Mouse (Mus musculus) gastrocnemius, postnatal 14 days (tissue): ENCODE measurements around the gene Igsf21. TPM values are rescaled to one million over a fixed set of nuclear protein-coding genes. Genes with fewer than 3 reads are reported as not detected.

Experiments
- DNase-seq: peaks from one replicate; pipeline ENCODE4 v3.0.0; 2021; ENCODE audit warnings: mixed read lengths
- intact Hi-C: fragments of 180-260 bp; cut with DNase I; formaldehyde crosslinking; loops from one replicate; pipeline ENCODE4 v1.15.1; 2025; ENCODE audit warnings: low total_unique reads
- total RNA-seq, 2 experiments: library from RNA; stranded (reverse); gene quantifications; 2 replicates each; pipeline ENCODE4 v1.2.3; 2021

The Igsf21 gene
- total RNA-seq, 2 experiments from 2014 or later = 0.14 to 0.16 TPM

DNA sequence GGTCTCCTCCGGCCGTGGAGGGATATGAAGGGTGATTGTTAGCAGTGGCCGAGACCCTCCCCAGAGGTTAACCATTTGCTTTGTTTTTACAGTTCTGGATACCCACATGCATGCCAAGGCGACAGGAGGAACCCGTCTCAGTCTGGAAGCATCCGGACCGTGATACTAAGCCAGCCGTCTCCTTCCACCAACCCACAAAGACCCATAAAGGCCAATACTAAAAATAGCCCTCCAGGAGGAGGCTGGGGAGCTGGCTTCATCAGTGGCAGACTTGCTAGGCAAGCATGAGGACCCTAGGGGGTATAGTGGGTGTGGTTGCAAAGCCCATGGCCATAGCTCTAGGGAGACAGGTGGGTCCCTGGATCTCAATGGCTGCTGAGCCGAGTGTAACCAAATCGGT, 41.8 kb downstream of the Igsf21 start:
- DNase-seq = no peak
- intact Hi-C loops = no loop called here

- intact Hi-C loops = no loop called here
- DNase-seq = no peak
These were observed 42.8 kb downstream of the Igsf21 start for GRCm38 (mm10) chr4:140203696-140204272.

- intact Hi-C loops = no loop called here
- DNase-seq = no peak
These were observed 44.4 kb downstream of the Igsf21 start for GRCm38 (mm10) chr4:140202196-140202595.

- DNase-seq = no peak
- intact Hi-C loops = no loop called here
These were observed 46.3 kb downstream of the Igsf21 start for GRCm38 (mm10) chr4:140200296-140200695.

DNA sequence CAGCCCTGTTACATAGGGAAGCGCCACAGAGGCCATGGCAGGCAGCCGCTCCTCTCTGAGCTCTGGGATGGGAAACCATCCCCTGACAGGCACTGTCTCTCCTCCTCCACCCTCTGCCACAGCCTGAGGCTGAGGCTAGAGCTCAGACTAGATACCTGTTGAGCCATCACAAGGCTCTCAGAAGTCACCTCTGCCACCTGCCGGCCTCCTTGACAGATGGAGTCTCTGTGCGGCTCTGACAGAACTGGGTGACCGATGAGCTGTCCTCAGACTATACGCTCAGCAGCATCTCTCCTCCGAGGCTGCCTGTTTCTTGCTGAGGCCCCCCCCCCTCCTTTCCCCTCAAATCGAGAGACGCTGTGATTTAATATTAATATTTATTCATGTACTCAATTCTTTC, 49.9 kb downstream of the Igsf21 start:
- intact Hi-C loops = no loop called here

DNA sequence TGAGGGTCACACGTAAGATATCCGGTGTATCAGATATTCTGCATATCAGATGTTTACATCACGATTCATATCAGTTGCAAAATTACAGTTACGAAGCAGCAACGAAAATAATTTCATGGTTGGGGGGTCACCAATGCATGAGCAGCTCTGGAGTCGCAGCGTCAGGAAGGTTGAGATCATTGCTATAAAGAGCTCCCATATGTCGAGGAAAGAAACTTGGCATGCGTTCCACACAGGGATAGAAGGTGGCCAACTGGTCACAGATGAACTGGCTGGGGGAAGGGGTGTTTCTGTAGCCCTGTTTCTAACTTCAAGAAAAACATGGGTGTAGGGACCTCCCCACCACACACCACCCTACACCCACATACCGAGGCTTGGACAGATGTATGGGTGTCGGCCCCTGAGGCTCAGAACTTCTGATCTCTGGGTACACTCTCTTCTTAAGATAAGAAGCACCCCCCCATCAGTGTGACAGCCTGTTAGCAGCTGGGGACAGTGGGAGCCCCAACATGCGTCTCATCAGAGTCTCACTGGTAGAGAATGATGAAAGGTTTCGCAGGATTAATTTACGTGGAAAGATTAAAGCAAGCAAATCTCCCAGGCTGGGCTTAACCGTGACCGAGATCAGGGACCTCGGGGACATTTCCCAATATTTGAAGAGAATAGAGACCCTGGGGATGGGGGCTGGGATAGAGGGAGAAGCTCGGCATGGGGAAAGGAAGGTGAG, 54.1 kb downstream of the Igsf21 start:
- intact Hi-C loops = no loop called here
- no peak for DNase-seq

More for the DNA sequence above, 49.9 kb downstream of the Igsf21 start:
- DNase-seq = no peak

DNA sequence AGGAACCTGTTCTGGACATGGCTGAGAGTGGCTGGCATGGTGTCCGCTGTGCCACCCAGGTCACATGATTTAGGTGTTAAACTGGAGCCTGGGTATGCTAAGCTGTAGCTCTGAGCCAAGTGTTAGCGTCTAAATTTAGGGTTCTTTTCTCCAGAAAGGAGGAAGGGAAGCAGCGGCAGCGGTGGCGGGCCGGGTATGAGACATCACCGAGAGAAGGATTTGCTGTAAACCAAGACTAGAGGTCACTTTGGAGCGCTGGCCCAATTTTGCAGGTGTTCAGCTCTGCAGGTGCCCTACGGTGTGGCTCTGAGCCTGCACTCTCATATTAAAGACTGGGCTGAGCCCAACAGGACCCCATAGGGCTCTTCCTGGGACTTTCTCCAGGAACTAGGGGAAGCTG, 57.0 kb downstream of the Igsf21 start:
- intact Hi-C loops = no loop called here
- DNase-seq = no peak

- intact Hi-C loops = no loop called here
- DNase-seq = no peak
These were observed 58.0 kb downstream of the Igsf21 start for GRCm38 (mm10) chr4:140188626-140189025.

DNA sequence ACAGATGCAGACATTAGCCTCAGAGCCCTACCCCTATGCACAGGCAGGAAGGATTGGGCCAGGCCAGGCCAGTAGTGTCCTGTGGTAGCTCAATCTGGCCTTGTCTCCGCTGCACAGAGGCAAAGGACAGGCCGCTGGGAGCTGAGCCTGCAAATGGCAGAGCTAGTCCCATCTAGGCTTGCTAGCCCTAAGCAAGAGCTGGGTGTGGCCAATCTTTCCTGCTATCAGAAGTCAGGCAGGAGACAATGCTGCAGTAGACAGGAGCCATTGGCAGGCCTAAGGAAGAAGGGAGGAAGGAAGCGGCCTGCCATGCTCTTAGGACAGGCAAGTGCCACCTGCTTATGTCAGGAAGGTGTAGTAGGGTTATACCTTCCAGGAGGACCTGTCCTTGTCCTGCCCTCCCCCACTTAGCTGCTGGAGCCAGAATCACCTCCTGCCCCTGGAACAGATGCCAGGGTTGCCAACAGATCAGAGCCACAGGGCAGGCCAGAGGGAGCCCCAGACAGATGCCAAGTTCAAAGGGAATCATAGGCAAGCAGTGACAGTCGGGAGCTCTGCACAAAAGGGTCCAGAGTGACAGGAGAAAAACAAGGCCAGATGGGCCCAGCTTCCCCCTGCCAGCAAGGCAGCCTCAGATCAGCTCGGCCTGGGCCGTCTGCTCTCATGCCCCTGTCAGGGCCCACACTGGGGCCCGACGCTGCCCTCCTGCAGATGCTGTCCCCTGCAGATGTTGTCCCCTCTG, 59.0 kb downstream of the Igsf21 start:
- intact Hi-C loops = no loop called here
- no peak for DNase-seq

DNA sequence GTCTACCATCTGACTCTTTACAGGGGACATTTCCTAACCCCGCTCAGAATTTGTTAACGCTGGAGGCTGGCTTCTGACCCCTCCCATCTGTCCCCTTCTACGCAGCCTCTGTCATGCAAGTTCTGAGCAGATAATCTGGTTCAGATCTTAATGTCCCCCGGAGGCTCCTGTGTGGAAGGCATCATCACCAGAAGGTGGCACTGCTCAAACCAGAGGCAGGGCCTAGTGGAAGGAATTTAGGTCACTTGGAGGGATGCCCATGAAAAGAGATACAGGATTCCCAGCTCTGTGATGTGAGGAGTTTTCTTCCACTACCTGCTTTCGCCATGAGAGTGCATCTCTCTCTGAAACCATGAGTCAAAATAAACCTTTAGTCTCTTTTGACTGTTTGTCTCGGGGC, 67.0 kb downstream of the Igsf21 start:
- DNase-seq = no peak
- intact Hi-C loops = no loop called here

- DNase-seq = no peak
- intact Hi-C loops = no loop called here
These were observed 69.5 kb downstream of the Igsf21 start for GRCm38 (mm10) chr4:140177055-140177454.

GRCm38 (mm10) chr4:140173746-140174399, 72.7 kb downstream of the Igsf21 start:
- DNase-seq = no peak
- intact Hi-C loops = no loop called here

DNA sequence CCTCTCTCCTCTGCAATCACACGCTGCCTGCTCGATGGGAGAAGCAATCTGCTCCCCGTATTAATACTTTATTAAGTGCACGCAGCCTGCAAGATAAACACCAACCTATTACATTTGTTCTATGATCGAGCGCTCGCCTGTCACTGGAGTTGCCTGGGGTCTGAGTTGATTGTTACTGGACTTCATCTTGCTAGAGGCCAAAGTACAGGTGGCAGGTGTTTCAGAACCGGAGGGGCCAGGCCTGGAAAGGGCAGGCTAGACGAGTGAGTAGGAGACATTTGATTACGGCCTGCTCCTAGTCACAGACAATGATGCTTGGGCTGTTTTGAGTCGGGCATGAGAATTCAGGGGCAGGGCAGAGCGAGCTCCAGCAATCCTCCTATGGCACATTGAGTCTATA, 73.5 kb downstream of the Igsf21 start:
- intact Hi-C loops = no loop called here

DNA sequence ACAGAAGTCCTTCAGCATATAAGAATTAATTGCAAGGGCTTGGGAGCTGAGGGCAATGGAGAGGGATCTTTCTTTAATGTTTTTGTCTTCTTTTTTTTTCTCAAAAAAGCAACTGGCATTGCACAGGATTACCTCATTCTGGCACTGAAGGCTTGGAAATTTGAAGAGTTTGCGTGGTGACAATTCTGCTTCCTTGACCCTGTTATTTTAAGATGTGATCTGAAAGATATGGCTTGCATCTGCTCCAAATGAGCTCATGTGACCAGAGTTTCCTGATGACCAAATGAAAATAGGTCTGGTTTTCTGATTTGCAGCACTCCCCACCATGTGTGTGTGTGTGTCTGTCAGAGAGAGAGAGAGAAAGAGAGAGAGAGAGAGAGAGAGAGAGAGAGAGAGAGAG, 74.7 kb downstream of the Igsf21 start:
- intact Hi-C loops = no loop called here
- DNase-seq = no peak

More for the DNA sequence above, 73.5 kb downstream of the Igsf21 start:
- no peak for DNase-seq

GRCm38 (mm10) chr4:140171189-140171588, 75.4 kb downstream of the Igsf21 start:
- intact Hi-C loops = no loop called here
- no peak for DNase-seq

DNA sequence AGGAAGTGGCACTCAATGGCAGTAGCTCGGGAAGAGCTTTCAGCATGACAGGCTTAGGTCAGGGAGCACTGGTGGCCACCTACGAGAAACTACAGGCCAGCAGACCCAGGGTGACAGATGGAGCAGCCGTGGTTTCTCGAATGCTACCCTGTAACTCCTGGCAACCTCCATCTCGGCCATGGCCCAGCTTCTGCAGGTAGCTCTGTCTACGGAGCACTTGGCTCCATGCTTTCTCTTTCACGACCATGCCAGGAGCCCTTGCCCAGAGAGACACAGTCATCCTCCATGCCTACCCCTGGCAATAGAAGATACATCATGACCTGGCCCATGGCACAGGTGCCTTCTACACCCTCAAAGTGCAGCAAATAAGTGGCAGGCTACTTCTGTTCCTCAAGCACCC, 80.7 kb downstream of the Igsf21 start:
- DNase-seq = no peak
- intact Hi-C loops = no loop called here

- DNase-seq = no peak
- intact Hi-C loops = no loop called here
These were observed 81.9 kb downstream of the Igsf21 start for GRCm38 (mm10) chr4:140164662-140165061.

- DNase-seq = no peak
- intact Hi-C loops = loop anchor here (5.0 to 10.0 kb wide), 2 partner anchors 52 to 285 kb away; no protein-coding TSS in a partner anchor
These were observed 87.0 kb downstream of the Igsf21 start for GRCm38 (mm10) chr4:140159617-140160016.

DNA sequence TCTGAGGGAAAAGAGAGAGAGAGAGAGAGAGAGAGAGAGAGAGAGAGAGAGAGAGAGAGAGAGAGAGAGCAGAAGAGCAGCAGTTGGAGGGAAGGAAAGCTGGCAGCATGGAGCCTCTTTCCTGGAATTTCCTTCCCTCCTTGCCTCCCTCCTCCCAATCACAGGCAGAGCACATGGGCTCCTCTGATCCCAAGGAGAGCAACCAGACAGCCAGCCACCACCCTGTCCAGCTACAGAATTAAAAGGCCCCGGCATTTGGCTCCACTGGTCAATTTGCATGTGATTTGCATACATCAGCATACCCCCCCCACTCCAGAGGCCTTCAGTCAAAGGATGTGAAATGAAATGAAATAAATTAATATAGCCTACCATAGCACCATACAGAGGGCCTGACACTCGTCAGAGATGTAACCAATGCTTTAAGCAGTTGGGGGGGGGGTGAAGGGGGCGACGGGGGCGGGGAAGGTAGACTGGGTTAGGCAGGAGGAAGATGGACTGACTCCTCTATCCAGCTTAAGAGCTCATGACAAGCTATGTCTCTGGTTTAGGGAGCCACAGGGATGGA, 91.6 kb downstream of the Igsf21 start:
- intact Hi-C loops = loop anchor here (5.0 to 10.0 kb wide), 2 partner anchors 48 to 280 kb away; no protein-coding TSS in a partner anchor
- no peak for DNase-seq

DNA sequence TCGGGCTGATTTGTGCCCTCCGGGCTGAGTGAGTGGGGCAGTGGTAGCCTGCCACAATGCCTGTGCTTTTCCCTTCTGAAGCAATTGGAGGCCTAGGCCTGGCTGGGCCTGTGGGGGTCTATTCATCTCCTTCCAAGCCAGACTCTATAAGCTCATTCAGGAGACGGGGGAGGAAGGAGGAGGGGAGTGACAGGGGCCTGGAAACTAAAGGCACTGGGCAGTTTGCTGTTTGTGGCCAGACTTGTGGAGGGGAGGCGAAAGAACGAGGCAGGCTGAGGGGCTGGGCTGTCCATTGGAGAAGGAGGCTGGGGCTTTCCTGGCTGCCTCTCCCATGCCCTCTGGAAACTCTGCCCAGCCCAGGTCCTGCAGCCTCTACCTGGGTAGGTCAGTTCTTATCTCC, 92.1 kb downstream of the Igsf21 start:
- no peak for DNase-seq
- intact Hi-C loops = loop anchor here (10.0 kb wide), 1 partner anchor 280 kb away; no protein-coding TSS in a partner anchor
